ENCODE assay signal across 21 mouse cellular contexts in the genomic region with DNA sequence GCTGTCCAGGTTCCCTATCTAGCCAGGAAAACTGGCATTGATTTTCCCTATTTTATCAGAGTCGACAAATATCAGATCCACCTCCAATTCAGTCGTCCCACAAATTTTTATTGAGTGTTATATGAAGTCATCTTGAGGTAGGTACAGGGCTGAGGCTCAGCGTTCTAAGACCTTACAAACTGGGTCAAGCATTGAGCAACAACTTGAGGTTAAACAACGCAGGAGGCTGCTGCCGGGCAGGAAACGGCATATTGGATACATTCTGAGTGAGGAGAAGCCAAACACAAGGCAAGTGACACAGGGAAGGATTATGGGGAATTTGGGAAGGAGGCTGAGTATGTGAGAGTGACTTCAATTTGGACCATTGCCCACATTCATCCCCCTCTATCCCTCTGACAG. TPM values are rescaled to one million over a fixed set of nuclear protein-coding genes. Genes with fewer than 3 reads are reported as not detected.
DNase-seq lines count a peak whose midpoint lies in the region; ATAC-seq and TF ChIP-seq lines count a peak whose summit lies in the region.
"Had no signal": no experiment of that assay in that cellular context is flagged by ENCODE, and none has a peak within 500 bp of the region (broad histone marks: within the 10 kb centered on the region; RNA-seq: fewer than 3 reads in every experiment).

No protein-coding gene starts in this region.

- no peaks in the 10 kb centered on the region for H3K9me3 ChIP-seq in hindbrain, embryonic 13.5 days
- no peaks in the 10 kb centered on the region for H3K9me3 ChIP-seq in hindbrain, embryonic 10.5 days
- H3K9me3 ChIP-seq in lung, embryonic 14.5 days (ENCODE audit: low read depth, low read length) = no peaks in the 10 kb centered on the region
- no peaks in the 10 kb centered on the region for H3K9me3 ChIP-seq in neural tube, embryonic 13.5 days
- H3K9me3 ChIP-seq: embryonic facial prominence, embryonic 13.5 days; forebrain, embryonic 13.5 days; heart, embryonic 10.5 days; intestine, embryonic 15.5 days had no signal

- H3K4me2 ChIP-seq in hindbrain, embryonic 13.5 days = no peak overlapping the region
- no peak overlapping the region for H3K4me2 ChIP-seq in lung, embryonic 14.5 days
- no peak overlapping the region for H3K4me2 ChIP-seq in neural tube, embryonic 13.5 days
- H3K4me2 ChIP-seq: embryonic facial prominence, embryonic 13.5 days; forebrain, embryonic 13.5 days; intestine, embryonic 15.5 days had no signal

- no peaks in the 10 kb centered on the region for H3K27me3 ChIP-seq in hindbrain, embryonic 13.5 days
- no peaks in the 10 kb centered on the region for H3K27me3 ChIP-seq in hindbrain, embryonic 10.5 days (ENCODE audit: insufficient read depth, poor library complexity, severe bottlenecking)
- H3K27me3 ChIP-seq in lung, embryonic 14.5 days (ENCODE audit: insufficient read depth, low read length) = no peaks in the 10 kb centered on the region
- H3K27me3 ChIP-seq in neural tube, embryonic 13.5 days = no peaks in the 10 kb centered on the region
- H3K27me3 ChIP-seq: embryonic facial prominence, embryonic 13.5 days; forebrain, embryonic 13.5 days; intestine, embryonic 15.5 days had no signal

- peak overlapping the region; percentile 14; the same call in 1 of the 2 replicates for H3K27ac ChIP-seq in hindbrain, embryonic 13.5 days
- H3K27ac ChIP-seq in hindbrain, embryonic 10.5 days = no peak overlapping the region
- H3K27ac ChIP-seq in lung, embryonic 14.5 days (ENCODE audit: low read depth) = no peak overlapping the region
- H3K27ac ChIP-seq in neural tube, embryonic 13.5 days (replicated peaks) = peak overlapping the region; percentile 7; the same call in 1 of the 2 replicates
- H3K27ac ChIP-seq: embryonic facial prominence, embryonic 13.5 days; forebrain, embryonic 13.5 days; heart, embryonic 10.5 days; intestine, embryonic 15.5 days had no signal

- ATAC-seq in hindbrain, embryonic 13.5 days (ENCODE audit: low FRiP score) = peak; percentile 32; the same call in 1 of the 2 replicates
- ATAC-seq in lung, embryonic 14.5 days (ENCODE audit: insufficient read depth) = no peak
- no peak for ATAC-seq in neural tube, embryonic 13.5 days (ENCODE audit: low read depth)
- ATAC-seq: forebrain, embryonic 13.5 days; intestine, embryonic 15.5 days had no signal

- H3K9ac ChIP-seq in hindbrain, embryonic 13.5 days = no peak overlapping the region
- H3K9ac ChIP-seq in lung, embryonic 14.5 days = no peak overlapping the region
- H3K9ac ChIP-seq in neural tube, embryonic 13.5 days = no peak overlapping the region
- H3K9ac ChIP-seq: embryonic facial prominence, embryonic 13.5 days; forebrain, embryonic 13.5 days; intestine, embryonic 15.5 days had no signal

- 87% methylated on average over 6 of the region's 6 CpGs for WGBS in hindbrain, embryonic 13.5 days
- WGBS in hindbrain, embryonic 10.5 days = 85% methylated on average over 6 of the region's 6 CpGs
- 47% methylated on average over 6 of the region's 6 CpGs for WGBS in lung, embryonic 14.5 days
- 79% methylated on average over 6 of the region's 6 CpGs for WGBS in neural tube, embryonic 13.5 days

- H3K36me3 ChIP-seq in hindbrain, embryonic 13.5 days = no peaks in the 10 kb centered on the region
- H3K36me3 ChIP-seq in hindbrain, embryonic 10.5 days = no peaks in the 10 kb centered on the region
- H3K36me3 ChIP-seq in lung, embryonic 14.5 days (ENCODE audit: insufficient read depth) = no peaks in the 10 kb centered on the region
- H3K36me3 ChIP-seq in neural tube, embryonic 13.5 days = no peaks in the 10 kb centered on the region
- H3K36me3 ChIP-seq: embryonic facial prominence, embryonic 13.5 days; heart, embryonic 10.5 days; intestine, embryonic 15.5 days had no signal

- no peaks in the 10 kb centered on the region for H3K4me1 ChIP-seq in hindbrain, embryonic 13.5 days (replicated peaks)
- H3K4me1 ChIP-seq in hindbrain, embryonic 10.5 days (replicated peaks) = no peaks in the 10 kb centered on the region
- H3K4me1 ChIP-seq in lung, embryonic 14.5 days (ENCODE audit: insufficient read depth) = no peaks in the 10 kb centered on the region; the same call in 1 of the 2 replicates
- H3K4me1 ChIP-seq in neural tube, embryonic 13.5 days (replicated peaks) = no peaks in the 10 kb centered on the region; the same call in 1 of the 2 replicates
- H3K4me1 ChIP-seq: embryonic facial prominence, embryonic 13.5 days; forebrain, embryonic 13.5 days; heart, embryonic 10.5 days; intestine, embryonic 15.5 days had no signal

- no peak overlapping the region for H3K4me3 ChIP-seq in hindbrain, embryonic 13.5 days
- no peak overlapping the region for H3K4me3 ChIP-seq in hindbrain, embryonic 10.5 days
- no peak overlapping the region for H3K4me3 ChIP-seq in lung, embryonic 14.5 days (ENCODE audit: low read depth, low read length)
- H3K4me3 ChIP-seq in neural tube, embryonic 13.5 days = no peak overlapping the region
- H3K4me3 ChIP-seq: embryonic facial prominence, embryonic 13.5 days; forebrain, embryonic 13.5 days; heart, embryonic 10.5 days; intestine, embryonic 15.5 days had no signal

- TF ChIP-seq CTCF in lung, embryonic 14.5 days (IDR thresholded peaks at IDR 0.05; ENCODE audit: low read depth) = no peak

- DNase-seq in hindbrain, embryonic 10.5 days (ENCODE audit: low spot score) = no peak
- peak; percentile 38 for DNase-seq in lung, embryonic 14.5 days
- DNase-seq in lung, postnatal 25 days (ENCODE audit: low spot score) = no peak
- DNase-seq in neural tube, embryonic 10.5 days (ENCODE audit: extremely low spot score, low spot score) = no peak
- DNase-seq in adrenal gland, postnatal 36 days = no peak
- DNase-seq: adrenal gland, postnatal 25 days; cerebellum, adult 9-11 months; embryo, embryonic 11 days; gastrocnemius, postnatal 36 days; heart, postnatal 4 days; kidney, adult 8-10 months; kidney, postnatal 10 days; left cerebral cortex, postnatal 4 days; lung, adult 18-20 months; thymus, postnatal 25 days had no signal

RNA-seq across cellular contexts. Expression of a gene that starts 44.5 kb away (rescaled TPM):
- polyA plus RNA-seq in hindbrain, embryonic 13.5 days (2015; fragmentation: Nextera tagmentation; extraction: Ambion mirVana) = 34.1 and 42.3 TPM in 2 replicates
- polyA plus RNA-seq in hindbrain, embryonic 10.5 days (2016; fragmentation: Nextera tagmentation; extraction: Ambion mirVana) = 15.8 and 21.2 TPM in 2 replicates
- 44.0 and 44.5 TPM in 2 replicates for polyA plus RNA-seq in lung, embryonic 14.5 days (2014; fragmentation: Nextera tagmentation; extraction: Ambion mirVana)
- 58.0 and 59.2 TPM in 2 replicates for polyA plus RNA-seq in neural tube, embryonic 13.5 days (2015; fragmentation: Nextera tagmentation; extraction: Ambion mirVana)
- 10 to 100 TPM; 27.9 to 32.2 TPM for total RNA-seq in adrenal gland, postnatal 36 days (2021)

Comparison
In these comparisons a context has a peak if more than half of its experiments do, and no peak if none do; other contexts are left out.
1. H3K27ac ChIP-seq: peak in hindbrain, embryonic 13.5 days (single experiment) and neural tube, embryonic 13.5 days (single experiment); none in hindbrain, embryonic 10.5 days (single experiment) and lung, embryonic 14.5 days (single experiment).